Mouse (Mus musculus) adrenal gland, adult 2 months (tissue): Measurements from ENCODE around the gene Fam83g. TPM values are rescaled to one million over a fixed set of nuclear protein-coding genes. Genes with fewer than 3 reads are reported as not detected.
A peak's percentile ranks its signal among the peaks of the same experiment; 100 is the strongest.

Experiments
- DNase-seq: peaks from one replicate; pipeline ENCODE4 v3.0.0; 2021
- polyA plus RNA-seq: library from polyadenylated mRNA; depleted of rRNA; stranded (reverse); fragments of >200 nt; gene quantifications from 2 replicates; pipeline ENCODE4 v1.2.3, GENCODE M21; 2012
- total RNA-seq, 2 experiments: library from RNA; stranded (reverse); gene quantifications; 2 replicates each; pipeline ENCODE4 v1.2.3; 2021

The Fam83g gene
- total and polyA plus RNA-seq, 3 experiments, result 0.78 to 2.7 (median 2.1) TPM

DNA sequence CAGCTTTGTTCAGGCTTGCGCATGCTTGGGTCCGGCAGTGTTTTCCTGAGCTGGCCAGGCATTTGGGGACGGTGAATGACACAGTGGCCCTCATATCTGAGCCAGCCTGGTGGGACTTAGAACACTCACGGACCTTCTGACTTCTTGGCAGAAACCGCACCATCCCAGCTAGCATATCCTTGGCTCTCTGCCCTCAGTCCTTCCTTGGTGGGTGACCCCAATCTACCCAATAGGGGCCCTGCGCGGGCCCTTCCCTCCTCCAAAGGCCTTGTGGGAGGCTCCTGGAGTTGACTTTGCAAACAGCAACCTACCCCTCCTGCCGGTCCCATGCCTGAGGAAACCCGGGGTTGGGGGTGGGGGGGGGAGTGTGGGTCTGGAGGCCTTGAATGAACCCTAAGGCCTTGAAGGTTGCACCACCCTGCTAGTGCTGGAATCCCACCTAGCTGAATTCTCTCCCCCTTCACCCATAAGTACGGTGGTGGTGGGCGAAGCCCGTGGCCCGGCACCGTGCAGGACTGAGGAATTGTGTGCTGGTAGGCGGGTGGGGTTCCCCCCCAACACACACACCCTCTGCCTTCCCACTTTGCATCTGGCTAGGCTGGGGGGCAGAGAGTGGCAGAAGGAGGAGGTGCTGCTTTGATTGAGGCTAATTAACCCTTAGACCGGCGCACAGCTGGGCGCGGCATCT lies 9.6 kb upstream of the Fam83g start:
- peak; percentile 37 for DNase-seq

DNA sequence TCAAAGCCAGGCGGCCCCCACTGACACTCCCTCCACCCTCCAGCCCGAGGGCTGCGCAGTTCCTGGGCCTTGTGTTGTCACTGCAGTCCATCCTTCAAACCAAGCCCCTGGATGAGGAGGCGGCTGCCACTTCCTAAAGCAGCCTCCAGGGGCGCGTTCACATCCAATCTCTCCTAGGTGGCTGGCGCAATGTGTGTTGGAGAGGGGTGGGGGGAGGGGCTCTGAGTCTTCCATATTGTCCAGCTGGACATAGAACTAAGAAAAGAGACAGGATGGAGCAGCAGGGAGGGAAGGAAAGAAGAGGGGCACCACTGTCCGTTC lies 9.1 kb upstream of the Fam83g start:
- peak; percentile 17 for DNase-seq

GRCm38 (mm10) chr11:61675332-61675731 lies 8.6 kb upstream of the Fam83g start:
- DNase-seq, result no peak

DNA sequence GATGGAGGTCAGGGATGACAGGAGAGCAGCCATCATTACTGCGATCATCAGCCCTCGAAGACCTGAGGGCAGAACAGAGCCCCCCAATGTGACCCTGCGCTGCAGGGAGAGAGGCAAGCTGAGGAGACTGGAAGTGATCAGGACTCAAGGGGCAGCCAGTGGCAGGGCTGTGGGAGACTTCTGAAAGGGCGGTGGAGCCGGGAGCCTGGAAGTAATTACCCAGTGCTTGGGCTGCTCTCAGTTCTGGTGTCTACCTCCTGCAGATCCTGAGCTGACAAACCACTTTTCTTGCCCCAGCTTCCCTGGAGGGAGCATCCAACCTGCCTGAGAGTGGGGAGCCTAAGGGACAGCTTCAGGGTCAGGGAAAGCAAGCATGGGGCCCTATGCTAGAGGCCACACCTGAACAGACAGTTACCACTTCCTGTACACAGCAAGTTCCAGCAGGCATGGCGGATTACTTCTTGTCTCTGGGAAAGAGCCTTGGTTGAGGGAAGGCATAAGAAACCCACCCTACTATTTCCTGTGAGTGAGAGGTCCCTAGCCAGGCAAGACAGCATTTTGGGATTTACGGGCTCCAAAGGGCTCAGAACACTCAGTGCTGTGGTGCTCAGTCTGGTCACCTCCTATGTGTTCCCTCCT lies 7.6 kb upstream of the Fam83g start:
- DNase-seq, result no peak

DNA sequence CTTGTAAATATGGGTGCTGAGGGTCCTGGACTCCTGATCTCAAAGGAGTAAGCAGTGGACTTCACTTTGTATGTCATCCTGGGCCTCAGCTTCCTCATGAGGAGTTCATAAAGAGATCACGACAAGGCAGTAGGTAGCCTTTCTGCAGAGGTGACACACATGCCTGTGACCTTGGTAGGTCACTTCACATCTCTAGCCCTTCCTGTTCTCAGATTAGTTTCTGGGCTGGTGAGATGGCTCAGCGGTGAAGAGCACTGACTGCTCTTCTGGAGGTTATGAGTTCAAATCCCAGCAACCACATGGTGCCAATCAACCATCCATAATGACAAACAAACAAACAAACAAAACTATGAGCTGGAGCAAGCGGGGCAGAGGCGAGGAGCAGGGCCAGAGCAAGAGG lies 6.2 kb upstream of the Fam83g start:
- no peak for DNase-seq

- DNase-seq, result no peak
Measured at GRCm38 (mm10) chr11:61679091-61679866, 4.6 kb upstream of the Fam83g start.

GRCm38 (mm10) chr11:61685119-61685725 lies 1.3 kb downstream of the Fam83g start:
- no peak for DNase-seq

GRCm38 (mm10) chr11:61686141-61686540 lies 2.2 kb downstream of the Fam83g start:
- no peak for DNase-seq

- DNase-seq, result no peak
Measured at GRCm38 (mm10) chr11:61686906-61687453, 3.1 kb downstream of the Fam83g start.

DNA sequence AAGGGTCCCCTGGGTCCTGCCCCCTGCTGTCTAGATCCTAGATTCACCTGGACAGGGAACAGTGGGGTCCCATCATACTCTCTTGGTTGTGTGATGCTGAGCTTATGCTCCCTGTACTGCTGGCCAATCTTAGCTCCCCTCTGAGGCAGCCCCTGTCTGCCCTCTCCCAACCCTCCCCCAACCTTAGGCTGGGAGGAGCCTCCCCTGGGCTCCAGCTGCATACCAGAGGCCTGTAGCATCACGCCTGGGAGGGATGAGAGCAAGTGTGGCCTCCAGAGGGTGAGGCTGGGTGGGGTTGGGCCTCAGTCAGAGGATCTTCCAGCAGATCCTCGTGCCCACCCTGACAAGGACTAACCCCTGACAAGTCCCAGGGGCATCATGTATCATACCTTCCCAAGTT lies 3.7 kb downstream of the Fam83g start:
- no peak for DNase-seq

DNA sequence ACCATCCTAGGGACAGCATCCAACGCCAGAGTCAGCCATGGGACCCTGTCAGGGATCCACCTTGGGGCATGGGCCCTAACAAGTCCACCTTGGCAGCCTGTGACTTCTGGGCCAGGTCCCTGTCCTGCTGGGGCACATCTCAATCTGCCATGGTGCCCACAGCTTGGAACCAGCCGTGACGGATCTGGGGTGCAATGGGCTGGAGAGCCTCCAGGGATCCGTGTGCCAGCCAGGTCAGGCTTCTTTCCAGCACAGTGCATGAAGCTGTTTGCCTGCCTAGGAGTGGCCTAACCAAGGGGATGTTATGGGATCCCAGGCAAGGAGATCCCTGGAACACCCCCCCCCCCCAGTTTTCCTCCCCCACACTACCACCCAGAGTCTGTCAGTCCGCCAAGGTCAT lies 9.1 kb downstream of the Fam83g start:
- DNase-seq, result no peak

DNA sequence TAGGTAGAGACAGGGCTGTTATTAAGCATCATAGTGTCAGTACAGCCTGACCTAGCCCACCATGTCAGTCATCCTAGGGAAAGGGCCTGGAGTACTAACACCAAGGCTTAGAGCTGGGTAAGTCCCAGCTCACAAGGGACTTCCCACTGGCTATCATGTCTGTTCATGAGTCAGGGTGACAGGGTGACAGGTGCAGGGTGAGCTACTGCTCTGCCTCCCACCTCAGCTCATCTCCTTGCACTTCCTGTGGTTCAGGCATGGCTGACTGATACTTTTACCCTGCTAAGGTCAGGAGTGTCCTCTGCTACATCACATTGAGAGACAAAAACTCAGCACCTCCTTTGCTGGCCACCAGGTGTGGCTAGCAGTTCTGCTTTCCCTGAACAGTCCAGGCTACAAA lies 15.0 kb downstream of the Fam83g start:
- no peak for DNase-seq

GRCm38 (mm10) chr11:61699460-61699859 lies 15.6 kb downstream of the Fam83g start:
- DNase-seq, result no peak

- peak; percentile 40 for DNase-seq
Measured at GRCm38 (mm10) chr11:61699933-61700332, 16.0 kb downstream of the Fam83g start.

GRCm38 (mm10) chr11:61701696-61702095 lies 17.8 kb downstream of the Fam83g start:
- DNase-seq, result no peak

DNA sequence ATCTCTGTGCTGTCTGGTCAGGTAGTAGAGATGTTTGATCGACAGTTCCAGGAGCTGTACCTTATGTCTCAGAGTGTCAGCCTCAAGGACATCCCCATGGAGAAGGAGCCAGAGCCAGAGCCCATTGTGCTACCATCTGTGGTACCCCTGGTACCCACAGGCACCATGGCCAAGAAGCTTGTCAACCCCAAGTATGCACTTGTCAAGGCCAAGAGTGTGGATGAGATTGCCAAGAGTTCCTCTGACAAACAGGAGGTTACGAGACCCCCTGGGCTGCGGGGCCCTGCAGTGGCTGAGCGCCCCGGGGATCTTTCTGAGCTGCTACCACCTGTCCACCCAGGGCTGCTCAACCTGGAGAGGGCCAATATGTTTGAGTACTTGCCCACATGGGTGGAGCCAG lies 18.6 kb downstream of the Fam83g start:
- DNase-seq, result no peak

GRCm38 (mm10) chr11:61705581-61705980 lies 21.7 kb downstream of the Fam83g start:
- DNase-seq, result no peak

DNA sequence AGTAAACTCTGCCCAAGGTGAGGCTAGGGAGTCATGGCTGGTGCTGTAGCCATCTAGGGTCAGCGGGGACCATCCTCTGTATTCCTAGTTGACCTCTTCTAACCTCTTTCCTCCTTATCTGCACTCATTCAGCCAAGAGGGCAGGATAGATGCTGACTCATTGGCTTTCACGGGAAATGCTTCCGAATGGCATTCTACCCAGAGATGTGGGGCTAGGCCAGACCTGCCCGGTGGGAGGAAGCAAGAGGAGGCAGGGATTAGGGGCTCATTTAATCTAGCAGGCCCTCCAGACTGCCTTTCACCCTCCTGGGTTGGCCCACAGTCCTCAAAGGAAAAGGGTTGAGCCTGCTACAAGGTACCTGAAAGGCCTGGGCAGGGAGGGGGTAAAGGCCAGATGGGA lies 22.3 kb downstream of the Fam83g start:
- no peak for DNase-seq

GRCm38 (mm10) chr11:61708928-61709327 lies 25.0 kb downstream of the Fam83g start:
- DNase-seq, result no peak

- DNase-seq, result peak; percentile 86
Measured at GRCm38 (mm10) chr11:61713157-61713855, 29.4 kb downstream of the Fam83g start.

DNA sequence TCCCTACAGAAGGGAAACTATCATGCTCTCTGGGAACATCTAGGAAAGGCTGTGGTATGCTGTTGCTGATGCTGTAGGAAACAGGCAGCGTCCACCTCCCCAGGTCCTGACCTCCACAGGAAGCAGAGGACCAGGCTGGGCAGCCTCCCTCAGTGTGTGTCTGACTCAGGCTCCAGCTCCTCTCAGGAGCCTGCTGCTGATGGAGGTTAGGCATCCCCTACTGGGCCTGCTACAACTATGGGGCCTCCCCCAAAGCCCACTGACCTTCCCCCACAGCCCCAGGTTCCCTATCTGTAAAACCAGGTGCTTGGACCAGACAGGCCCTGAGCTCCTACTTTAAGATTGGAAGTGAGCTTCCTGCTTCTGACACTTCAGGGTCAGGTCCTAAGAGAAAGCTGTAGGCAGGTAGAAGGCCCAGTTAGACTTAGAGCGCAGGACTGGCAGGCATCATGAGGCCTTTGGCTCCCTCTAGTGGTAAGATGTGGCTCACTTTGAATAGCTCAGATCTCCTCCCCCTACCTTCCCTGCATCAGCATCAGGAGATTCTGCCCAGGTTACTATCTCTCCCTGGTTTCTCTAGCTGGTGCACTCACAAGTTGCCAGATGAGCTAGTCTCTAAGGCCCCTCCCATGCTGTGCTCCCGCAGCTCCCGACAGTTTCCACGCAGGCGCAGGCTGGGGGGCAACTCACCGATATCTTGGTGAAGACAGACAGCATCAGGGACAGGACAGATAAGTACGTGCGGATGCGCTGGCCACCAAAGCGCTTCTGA lies 30.6 kb downstream of the Fam83g start:
- peak; percentile 80 for DNase-seq
